Mouse (Mus musculus) retina, adult 2 months (tissue): ENCODE data around the gene Tox2.

Experiments
- DNase-seq: peaks from one replicate; pipeline ENCODE4 v3.0.0-alpha.2; 2012; ENCODE audit warnings: low read depth, low spot score

Gene Tox2

DNA sequence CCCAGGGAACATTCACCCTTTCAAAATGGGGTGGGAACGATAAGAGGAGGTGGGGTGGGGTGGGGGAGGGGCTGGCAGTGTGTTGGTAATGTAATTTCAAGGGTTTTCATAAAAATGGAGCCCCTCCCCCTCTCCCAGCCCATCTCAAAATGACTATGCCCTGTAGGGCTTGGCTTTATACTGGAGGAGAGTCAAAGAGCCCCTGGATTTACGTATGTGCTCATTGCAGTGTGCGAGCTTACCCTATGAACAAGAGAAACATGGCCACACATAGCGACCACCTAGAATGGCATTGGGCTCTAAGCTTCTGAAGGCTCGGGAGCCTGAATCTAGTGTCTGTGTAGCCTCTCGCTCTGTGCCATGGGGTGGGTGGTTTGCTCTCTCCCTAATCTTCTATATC lies 51.3 kb downstream of the Tox2 start:
- no peak for DNase-seq

DNA sequence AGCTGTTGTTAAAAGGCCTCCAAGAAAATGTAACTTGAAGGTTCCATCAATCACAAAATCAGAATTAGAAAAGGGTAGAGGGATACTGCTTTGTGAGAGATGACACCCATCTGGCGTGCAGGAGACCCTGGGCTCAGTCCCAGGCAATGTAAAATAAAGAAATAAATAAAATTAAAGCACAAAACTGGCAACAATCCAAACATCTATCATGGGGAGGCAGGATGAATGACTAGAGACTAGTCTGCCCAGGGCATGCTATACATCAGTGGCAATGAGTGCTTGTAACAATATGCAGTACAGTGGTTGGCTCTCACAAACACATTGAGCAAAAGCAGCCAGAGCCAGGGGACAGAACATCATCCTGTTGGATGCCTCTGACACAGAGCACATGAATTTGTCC lies 53.8 kb downstream of the Tox2 start:
- DNase-seq = no peak

DNA sequence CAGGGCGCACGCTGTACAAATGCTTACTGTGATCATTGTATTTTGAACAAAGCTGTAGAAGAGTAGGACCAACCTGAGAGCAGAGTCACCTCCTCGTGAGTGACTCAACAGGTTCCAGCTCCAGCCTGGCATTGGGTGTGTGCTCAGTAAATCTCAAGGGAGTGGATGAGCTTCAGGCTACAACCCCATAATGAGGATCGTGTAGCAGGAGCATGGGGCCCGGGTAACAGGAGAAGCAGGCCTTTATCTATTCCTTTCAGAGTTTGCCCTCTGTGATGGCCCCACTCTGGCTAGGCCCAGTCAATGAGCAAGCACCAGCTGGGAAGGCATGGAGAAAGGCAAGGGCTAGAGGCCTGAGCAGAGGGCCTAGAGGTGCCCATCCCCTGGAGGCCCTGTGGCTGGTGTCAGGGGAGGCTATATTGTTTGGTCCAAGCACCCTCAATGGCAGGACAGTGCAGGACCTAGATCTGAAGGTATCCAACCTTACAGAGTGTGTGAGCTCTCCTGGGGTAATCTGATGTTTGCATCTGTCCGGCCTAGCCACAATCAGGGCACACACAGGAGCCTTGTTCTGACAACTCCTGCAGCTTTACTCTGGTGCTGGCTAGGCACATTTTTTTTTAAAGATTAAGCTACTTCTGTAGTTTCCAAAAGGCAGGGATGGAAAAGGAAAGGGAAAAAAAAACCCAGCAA lies 58.6 kb downstream of the Tox2 start:
- DNase-seq = no peak

GRCm38 (mm10) chr2:163262055-163262420 lies 59.1 kb downstream of the Tox2 start:
- no peak for DNase-seq

GRCm38 (mm10) chr2:163267097-163267496 lies 64.2 kb downstream of the Tox2 start:
- no peak for DNase-seq

DNA sequence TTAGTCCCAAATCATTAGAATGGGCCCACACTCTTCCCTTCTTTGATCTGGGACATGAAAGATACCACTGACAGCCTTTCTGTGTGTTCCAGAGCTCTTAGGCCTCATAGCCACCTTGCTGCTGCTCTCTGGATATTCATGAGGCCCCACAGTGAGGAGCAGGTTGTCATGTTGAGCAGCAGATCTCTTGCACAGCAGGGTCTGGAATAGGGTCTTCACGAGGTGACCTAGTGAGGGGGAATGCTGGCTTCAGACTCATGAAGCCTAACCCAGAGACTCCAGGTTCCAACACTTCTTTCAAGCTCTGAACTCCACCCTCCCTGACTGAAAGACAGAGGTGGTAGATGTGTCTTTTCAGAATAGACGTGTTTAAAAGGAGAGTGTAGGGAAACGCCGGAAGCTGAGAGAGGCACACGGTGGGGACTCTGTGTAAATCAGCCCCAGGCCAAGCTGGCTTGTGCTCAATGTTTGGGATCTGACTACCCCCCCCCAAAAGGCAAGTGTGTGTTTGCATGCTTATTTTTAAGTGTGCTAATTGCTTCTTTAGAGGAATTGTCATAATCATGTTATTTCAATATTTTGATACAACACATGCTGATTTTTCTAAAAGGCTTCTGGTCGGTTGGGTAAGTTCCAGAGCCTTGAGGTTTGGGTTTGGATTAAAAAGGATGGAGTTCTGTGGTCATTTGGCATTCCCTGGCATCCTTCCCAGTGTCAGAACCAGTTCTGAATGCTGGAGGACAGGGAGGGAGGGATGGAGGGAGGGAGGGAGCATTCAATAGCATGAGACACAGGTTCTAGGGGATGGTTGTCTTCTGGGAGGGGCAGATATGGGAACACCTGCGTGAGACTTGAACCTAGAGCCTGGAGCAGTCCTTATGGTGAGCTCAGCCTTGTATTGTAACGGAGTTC lies 68.9 kb downstream of the Tox2 start:
- no peak for DNase-seq

GRCm38 (mm10) chr2:163273815-163274214 lies 70.9 kb downstream of the Tox2 start:
- DNase-seq = no peak

DNA sequence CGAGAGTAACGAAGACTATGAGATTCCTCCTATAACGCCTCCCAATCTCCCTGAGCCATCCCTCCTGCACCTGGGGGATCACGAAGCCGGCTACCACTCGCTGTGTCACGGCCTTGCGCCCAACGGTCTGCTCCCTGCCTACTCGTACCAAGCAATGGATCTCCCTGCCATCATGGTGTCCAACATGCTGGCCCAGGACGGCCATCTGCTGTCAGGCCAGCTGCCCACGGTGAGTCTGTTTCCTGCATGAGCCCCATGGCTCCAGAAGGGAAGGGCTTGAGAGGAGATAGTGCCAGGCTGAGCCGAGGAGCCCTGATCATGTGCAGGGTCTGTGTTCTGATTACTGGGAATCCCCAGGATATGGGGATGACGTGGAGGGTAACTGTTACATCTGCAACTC lies 73.1 kb downstream of the Tox2 start:
- no peak for DNase-seq

- DNase-seq = no peak
Observed at GRCm38 (mm10) chr2:163277979-163278378, 75.1 kb downstream of the Tox2 start.

GRCm38 (mm10) chr2:163280636-163281322 lies 77.9 kb downstream of the Tox2 start:
- DNase-seq = no peak

GRCm38 (mm10) chr2:163284856-163285255 lies 81.9 kb downstream of the Tox2 start:
- no peak for DNase-seq

- DNase-seq = no peak
Observed at GRCm38 (mm10) chr2:163285335-163285734, 82.4 kb downstream of the Tox2 start.

DNA sequence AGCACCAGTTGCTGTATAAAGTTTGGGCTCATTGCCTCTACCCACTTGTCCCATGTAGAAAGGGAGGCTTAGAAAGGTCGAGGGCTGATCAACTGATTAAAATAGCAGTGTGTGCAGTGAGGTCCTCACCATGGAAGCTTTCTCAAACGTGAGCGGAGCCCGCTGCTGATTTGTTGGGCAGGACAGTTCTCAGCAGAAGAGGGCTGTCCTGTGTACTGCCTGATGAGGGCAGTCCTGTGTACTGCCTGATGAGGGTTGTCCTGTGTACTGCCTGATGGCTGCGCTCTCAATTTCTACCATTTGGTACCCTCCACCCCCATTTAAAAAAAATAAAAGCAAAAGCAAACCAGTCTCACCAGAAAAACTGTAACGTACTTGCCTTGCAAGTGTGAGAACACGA lies 82.8 kb downstream of the Tox2 start:
- DNase-seq = no peak

- no peak for DNase-seq
Observed at GRCm38 (mm10) chr2:163288881-163289379, 86.0 kb downstream of the Tox2 start.

DNA sequence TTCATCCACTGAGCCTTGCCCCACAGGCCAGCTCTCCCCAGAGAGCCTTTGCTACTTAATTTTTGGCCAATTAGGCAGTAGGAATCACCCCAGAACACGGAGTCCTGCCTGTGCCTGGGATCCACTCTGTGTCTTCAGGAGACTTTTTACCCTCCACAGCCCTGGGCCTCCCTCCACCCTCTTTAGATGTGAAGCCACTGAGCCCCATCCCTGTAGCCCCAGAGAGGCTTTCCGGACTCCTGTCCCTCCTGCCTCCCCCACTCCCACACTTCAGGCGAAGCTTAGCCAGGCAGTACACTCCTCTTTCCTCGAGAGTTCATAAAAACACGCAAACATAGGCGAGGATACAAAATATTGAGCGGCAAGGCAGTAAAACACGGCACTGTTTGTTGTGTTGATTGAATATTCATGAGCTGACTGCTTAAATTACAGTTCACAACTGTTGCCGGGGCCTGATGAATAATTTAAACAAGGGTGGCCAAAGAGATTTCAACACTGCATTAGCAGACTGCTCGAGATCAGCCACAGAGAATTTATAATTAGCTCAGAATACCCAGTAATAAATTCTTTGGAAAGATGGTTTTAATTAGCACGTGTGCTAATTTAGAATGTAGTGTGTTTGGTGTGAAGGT lies 94.2 kb downstream of the Tox2 start:
- no peak for DNase-seq

DNA sequence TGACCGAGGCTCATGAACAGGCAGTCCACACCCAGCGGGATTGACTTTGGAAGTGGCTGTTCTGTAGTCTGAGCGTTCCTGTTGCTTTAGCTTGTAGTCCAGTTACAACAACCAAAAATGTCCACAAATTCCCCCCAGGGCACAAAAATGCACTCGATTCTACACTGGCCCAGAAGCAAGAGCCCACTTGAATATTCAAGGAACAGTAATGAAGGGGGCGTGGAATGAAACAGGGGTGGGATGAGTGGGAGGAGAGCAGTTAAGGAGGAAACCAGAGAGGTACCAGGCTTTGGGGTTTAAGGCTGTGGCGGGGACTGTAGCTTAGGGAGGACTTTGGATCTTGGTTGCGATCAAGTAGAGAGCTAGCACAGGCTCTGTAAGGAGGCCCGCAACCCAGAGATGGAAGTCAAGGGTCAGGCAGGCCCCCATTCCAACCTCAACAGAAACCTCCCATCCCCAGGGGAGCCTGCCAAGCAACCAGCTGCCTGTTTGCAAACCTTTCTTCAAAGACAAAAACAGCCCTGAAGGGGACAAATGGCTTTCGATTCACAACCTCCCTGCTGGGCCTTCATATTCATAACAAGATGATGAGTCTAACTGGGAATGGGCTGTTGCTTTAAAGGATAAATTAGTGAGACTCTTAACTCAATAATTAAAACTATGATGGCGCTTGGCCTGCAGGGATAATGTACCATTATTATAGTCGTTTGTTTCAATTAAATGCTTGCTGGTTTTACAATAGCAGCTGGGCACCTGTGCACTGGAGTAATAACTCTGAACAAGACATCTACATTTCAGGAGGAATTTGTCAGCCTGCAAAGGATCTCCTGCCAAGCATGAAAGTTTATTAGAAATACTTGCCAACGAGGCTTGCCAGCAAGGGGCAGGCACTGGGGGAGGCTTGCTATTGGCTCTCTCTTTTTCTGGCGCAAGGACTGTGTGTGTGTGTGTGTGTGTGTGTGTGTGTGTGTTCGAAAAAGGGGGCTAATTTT lies 97.4 kb downstream of the Tox2 start:
- no peak for DNase-seq

GRCm38 (mm10) chr2:163301641-163302040 lies 98.7 kb downstream of the Tox2 start:
- no peak for DNase-seq

DNA sequence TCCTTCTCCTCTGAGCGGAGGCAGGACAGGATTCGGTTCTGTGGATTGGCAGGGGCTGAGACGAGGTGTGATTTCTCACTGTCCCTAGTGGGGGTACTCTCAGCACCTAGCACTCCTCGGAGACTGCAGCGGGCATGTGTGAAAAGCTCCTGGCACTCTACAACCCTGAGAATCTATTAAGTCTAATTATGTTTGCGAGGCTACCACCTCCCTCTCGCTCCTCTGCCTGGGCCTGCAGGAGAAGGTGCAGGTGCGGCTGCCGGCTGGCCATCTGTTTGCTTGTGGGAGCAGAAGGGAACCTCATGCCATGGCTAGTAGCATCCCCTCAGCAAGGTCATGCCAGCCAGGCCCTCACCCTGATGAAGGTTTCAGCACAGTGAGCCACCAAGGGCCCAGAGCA lies 100.1 kb downstream of the Tox2 start:
- no peak for DNase-seq

- no peak for DNase-seq
Observed at GRCm38 (mm10) chr2:163309376-163309775, 106.5 kb downstream of the Tox2 start.

- DNase-seq = no peak
Observed at GRCm38 (mm10) chr2:163310163-163310688, 107.3 kb downstream of the Tox2 start.
